Mouse (Mus musculus) heart, adult 2 months (tissue): ENCODE measurements around the gene Bahcc1.

ENCODE experiments used
- CTCF ChIP-seq: fragments of 200-600 bp; IDR thresholded peaks from 2 replicates; pipeline ENCODE4 v1.8.1; 2022; ENCODE audit warnings: antibody characterized with exemption, mild to moderate bottlenecking, moderate library complexity
- EP300 ChIP-seq: fragments of 200-500 bp; IDR thresholded peaks from 2 replicates; pipeline ENCODE4 v1.6.1; 2011; ENCODE audit warnings: low read depth, low read length, control low read depth; ENCODE audit not compliant: insufficient read depth
- POLR2A ChIP-seq: fragments of 200-500 bp; IDR thresholded peaks from 2 replicates; pipeline ENCODE4 v1.6.1; 2011; ENCODE audit warnings: mild to moderate bottlenecking, low read depth, low read length, control low read depth; ENCODE audit not compliant: insufficient read depth

GRCm38 (mm10) chr11:120280281-120280773 lies 47.6 kb downstream of the Bahcc1 start:
- peak; percentile 72 for TF ChIP-seq CTCF
- no peak for TF ChIP-seq POLR2A
- no peak for TF ChIP-seq EP300
